Mouse (Mus musculus) hindbrain, postnatal 0 days (tissue): Measurements from ENCODE around the gene Gp1bb. TPM values are rescaled to one million over a fixed set of nuclear protein-coding genes. Genes with fewer than 3 reads are reported as not detected.

Experiments
- ATAC-seq: fragments of 200-750 bp; cut with Nextera tagmentation; 2 replicates; pipeline ENCODE4 v1.8.0; 2017; ENCODE audit warnings: mild to moderate bottlenecking, moderate TSS enrichment, moderate library complexity
- DNase-seq: peaks from one replicate; pipeline ENCODE4 v3.0.0-alpha.2; 2015; ENCODE audit warnings: low spot score
- H3K27ac ChIP-seq: fragments of 300-500 bp; sonication (generic); 2 replicates; pipeline ENCODE4 v1.5.1; 2014; ENCODE audit warnings: mild to moderate bottlenecking
- H3K27me3 ChIP-seq: fragments of 300-500 bp; sonication (generic); 2 replicates; pipeline ENCODE4 v1.6.1; 2014; ENCODE audit warnings: low read length, mixed read lengths; ENCODE audit not compliant: insufficient read depth
- H3K36me3 ChIP-seq: fragments of 300-500 bp; sonication (generic); 2 replicates; pipeline ENCODE4 v1.6.1; 2014; ENCODE audit warnings: low read length, mixed read lengths; ENCODE audit not compliant: insufficient read depth
- H3K4me1 ChIP-seq: fragments of 300-500 bp; sonication (generic); 2 replicates; pipeline ENCODE4 v1.6.1; 2014; ENCODE audit warnings: antibody characterized with exemption, low read length, mixed read lengths; ENCODE audit not compliant: insufficient read depth
- H3K4me2 ChIP-seq: fragments of 300-500 bp; sonication (generic); 2 replicates; pipeline ENCODE4 v1.6.1; 2014; ENCODE audit warnings: low read depth, mild to moderate bottlenecking, low read length, moderate library complexity, mixed read lengths
- H3K4me3 ChIP-seq: fragments of 300-500 bp; sonication (generic); 2 replicates; pipeline ENCODE4 v1.5.1; 2014; ENCODE audit warnings: low read length
- H3K9ac ChIP-seq: fragments of 300-500 bp; sonication (generic); replicated peaks from 2 replicates; pipeline ENCODE4 v1.6.1; 2014; ENCODE audit warnings: mild to moderate bottlenecking, low read length, moderate library complexity, mixed read lengths
- H3K9me3 ChIP-seq: fragments of 300-500 bp; sonication (generic); 2 replicates; pipeline ENCODE4 v1.6.1; 2016; ENCODE audit warnings: low read length, mixed read lengths
- CTCF ChIP-seq: IDR thresholded peaks from 2 replicates; pipeline ENCODE4 v1.5.1; 2016; ENCODE audit warnings: antibody characterized with exemption, control low read depth, low read depth
- WGBS: fragments of 180-500 bp; shearing (Covaris S2); extraction: QIAGEN DNeasy Blood & Tissue Kit; methylation state at CpG from one replicate; pipeline ENCODE4 v1.1.7; 2014; 5-methylcytosine and 5-hydroxymethylcytosine counted together
- polyA plus RNA-seq: library from polyadenylated mRNA; unstranded; fragments of >200 nt; fragmentation: Nextera tagmentation; extraction: Ambion mirVana; gene quantifications from 2 replicates; pipeline ENCODE4 v1.2.1, GENCODE M21; 2015
- total RNA-seq: library from RNA; depleted of rRNA; stranded (reverse); fragments of >200 nt; gene quantifications from 2 replicates; pipeline ENCODE4 v1.2.3, GENCODE M21; 2014

Gp1bb gene
- total and polyA plus RNA-seq, 2 experiments from 2014 or later, result 10.1 to 30.8 TPM

GRCm38 (mm10) chr16:18591047-18592018, 30.9 kb downstream of the Gp1bb start:
- no peaks in the 10 kb centered on the region for H3K9me3 ChIP-seq
- WGBS, result 4% methylated on average over 59 of the region's 59 CpGs
- H3K4me2 ChIP-seq, result peak overlapping the region; percentile 34
- ATAC-seq (no peak), DNase-seq (no peak)
- H3K4me1 ChIP-seq, result peaks cover 4% of the 10 kb centered on the region; the same call in 1 of the 2 replicates
- no peak overlapping the region for H3K9ac ChIP-seq
- H3K36me3 ChIP-seq, result no peaks in the 10 kb centered on the region
- peaks cover 51% of the 10 kb centered on the region for H3K27me3 ChIP-seq
- peak; percentile 40 for TF ChIP-seq CTCF
- no peak overlapping the region for H3K27ac ChIP-seq
- H3K4me3 ChIP-seq, result 0 out of 2 replicates have a peak overlapping the region, but pooled peaks have one; percentile 8

- ATAC-seq (no peak), DNase-seq (no peak)
- Histone ChIP-seq H3K4me2 (peak within 1 kb of the TSS; percentile 39), H3K9ac (no peak within 1 kb of the TSS), H3K36me3 (no peaks in the 10 kb centered on the region), H3K9me3 (no peaks in the 10 kb centered on the region), H3K4me3 (peak within 1 kb of the TSS; percentile 18), H3K4me1 (peaks cover 4% of the 10 kb centered on the region; the same call in 1 of the 2 replicates), H3K27me3 (peaks cover 63% of the 10 kb centered on the region), H3K27ac (no peak within 1 kb of the TSS)
- peak; percentile 49 for TF ChIP-seq CTCF
- WGBS, result 3% methylated on average over 48 of the region's 48 CpGs
These were observed 32.1 kb downstream of the Gp1bb start, which contains the start of gene Tbx1 for GRCm38 (mm10) chr16:18589804-18590790. Gene Tbx1 (minus strand): TSS chr16:18590671.

GRCm38 (mm10) chr16:18589080-18589621, 33.1 kb downstream of the Gp1bb start:
- WGBS, result 34% methylated on average over 9 of the region's 9 CpGs
- Histone ChIP-seq H3K27ac (no peak overlapping the region), H3K9me3 (no peaks in the 10 kb centered on the region), H3K36me3 (no peaks in the 10 kb centered on the region), H3K4me1 (peaks cover 4% of the 10 kb centered on the region; the same call in 1 of the 2 replicates), H3K4me2 (no peak overlapping the region), H3K4me3 (no peak overlapping the region), H3K9ac (no peak overlapping the region), H3K27me3 (peaks cover 73% of the 10 kb centered on the region)
- ATAC-seq, result no peak
- no peak for TF ChIP-seq CTCF
- DNase-seq, result no peak

- Histone ChIP-seq H3K4me1 (peaks cover 4% of the 10 kb centered on the region; the same call in 1 of the 2 replicates), H3K4me3 (no peak overlapping the region), H3K36me3 (no peaks in the 10 kb centered on the region), H3K4me2 (no peak overlapping the region), H3K27me3 (peaks cover 77% of the 10 kb centered on the region), H3K9me3 (no peaks in the 10 kb centered on the region), H3K27ac (no peak overlapping the region), H3K9ac (no peak overlapping the region)
- 8% methylated on average over 31 of the region's 31 CpGs for WGBS
- no peak for DNase-seq
- TF ChIP-seq CTCF, result no peak
- no peak for ATAC-seq
These were observed 33.5 kb downstream of the Gp1bb start for GRCm38 (mm10) chr16:18588738-18589055.

GRCm38 (mm10) chr16:18587847-18588737, 34.1 kb downstream of the Gp1bb start:
- no peak for TF ChIP-seq CTCF

More at GRCm38 (mm10) chr16:18587847-18588737, 34.1 kb downstream of the Gp1bb start:
- no peaks in the 10 kb centered on the region for H3K36me3 ChIP-seq
- no peak overlapping the region for H3K27ac ChIP-seq
- peaks cover 79% of the 10 kb centered on the region for H3K27me3 ChIP-seq
- H3K4me1 ChIP-seq, result peaks cover 4% of the 10 kb centered on the region; the same call in 1 of the 2 replicates
- 2% methylated on average over 45 of the region's 57 CpGs for WGBS
- no peak overlapping the region for H3K9ac ChIP-seq
- DNase-seq (no peak), ATAC-seq (no peak)
- 0 out of 2 replicates have a peak overlapping the region, but pooled peaks have one; percentile 11 for H3K4me3 ChIP-seq
- peak overlapping the region; percentile 3; the same call in 1 of the 2 replicates for H3K4me2 ChIP-seq
- no peaks in the 10 kb centered on the region for H3K9me3 ChIP-seq
